Mouse (Mus musculus): ENCODE results near the gene Zfp512b. TPM values are rescaled to one million over a fixed set of nuclear protein-coding genes. Genes with fewer than 3 reads are reported as not detected.

The Zfp512b gene
- polyA plus RNA-seq, 1 experiment from 2014 or later, result 37.8 TPM

DNA sequence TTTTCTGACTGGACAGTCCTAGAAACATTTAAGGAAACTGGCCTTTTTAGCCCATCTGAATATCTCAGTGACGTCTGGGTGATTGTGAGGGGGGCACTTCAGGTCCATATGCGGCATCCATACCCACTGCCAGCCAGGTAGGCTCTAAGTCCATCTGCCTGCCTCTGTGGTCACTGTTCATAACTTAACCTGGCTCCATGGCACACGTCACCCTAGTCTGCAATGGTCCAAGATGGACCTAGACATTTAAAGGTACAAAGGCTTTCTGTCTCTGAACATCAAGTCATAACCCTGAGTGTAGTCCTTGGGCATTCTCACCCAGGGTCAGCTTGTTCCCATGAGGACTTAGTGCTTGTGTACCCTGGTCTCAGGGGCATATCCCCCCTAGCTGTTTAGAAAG is 25.3 kb downstream of the Zfp512b start:
- no peak overlapping the region for H3K4me3 ChIP-seq (ENCODE audit: low read length)
- ATAC-seq (ENCODE audit: low FRiP score, low TSS enrichment), result no peak
- H3K4me2 ChIP-seq (replicated peaks; ENCODE audit: low read depth, low read length), result no peak overlapping the region
- WGBS, result 84% methylated on average over 3 of the region's 3 CpGs
- no peaks in the 10 kb centered on the region for H3K36me3 ChIP-seq (ENCODE audit: insufficient read depth, low read length)
- H3K9me3 ChIP-seq (ENCODE audit: low read length), result no peaks in the 10 kb centered on the region
- H3K9ac ChIP-seq (replicated peaks; ENCODE audit: low read length), result no peak overlapping the region
- no peaks in the 10 kb centered on the region for H3K27me3 ChIP-seq (ENCODE audit: insufficient read depth, low read length)
- no peaks in the 10 kb centered on the region for H3K4me1 ChIP-seq (ENCODE audit: insufficient read depth, low read length)
- no peak overlapping the region for H3K27ac ChIP-seq (ENCODE audit: low read length)

DNA sequence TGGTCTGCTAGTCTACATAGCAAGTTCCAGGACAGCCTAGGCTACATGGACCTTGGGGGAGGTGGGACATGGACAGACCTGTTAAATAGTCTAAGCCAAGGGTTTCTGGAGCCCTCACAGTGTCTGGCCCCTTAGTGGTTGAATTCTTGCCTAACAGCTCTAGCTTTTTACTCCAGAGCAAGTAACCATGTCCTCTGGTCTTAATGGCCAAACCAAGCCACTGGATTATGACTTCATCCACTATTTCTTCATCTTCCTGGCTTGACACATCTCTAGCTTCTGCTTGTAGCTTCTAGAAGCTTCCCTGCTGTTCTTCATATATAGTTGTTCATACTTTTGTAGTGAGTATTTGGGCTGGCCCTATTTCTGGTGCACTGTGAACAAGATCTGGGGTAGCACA is 38.8 kb downstream of the Zfp512b start:
- ATAC-seq (ENCODE audit: low FRiP score, low TSS enrichment), result no peak
- H3K9ac ChIP-seq (replicated peaks; ENCODE audit: low read length), result no peak overlapping the region
- no peak overlapping the region for H3K27ac ChIP-seq (ENCODE audit: low read length)

GRCm38 (mm10) chr2:181550233-181550632 is 42.4 kb downstream of the Zfp512b start:
- H3K27me3 ChIP-seq (ENCODE audit: insufficient read depth, low read length), result no peaks in the 10 kb centered on the region
- H3K4me2 ChIP-seq (replicated peaks; ENCODE audit: low read depth, low read length), result no peak overlapping the region
- H3K9me3 ChIP-seq (ENCODE audit: low read length), result no peaks in the 10 kb centered on the region
- no peaks in the 10 kb centered on the region for H3K4me1 ChIP-seq (ENCODE audit: insufficient read depth, low read length)
- H3K4me3 ChIP-seq (ENCODE audit: low read length), result no peak overlapping the region
- no peak overlapping the region for H3K27ac ChIP-seq (ENCODE audit: low read length)
- H3K9ac ChIP-seq (replicated peaks; ENCODE audit: low read length), result no peak overlapping the region
- 96% methylated on average over 2 of the region's 2 CpGs for WGBS
- ATAC-seq (ENCODE audit: low FRiP score, low TSS enrichment), result no peak
- H3K36me3 ChIP-seq (ENCODE audit: insufficient read depth, low read length), result peaks cover 51% of the 10 kb centered on the region

More for the DNA sequence above, 38.8 kb downstream of the Zfp512b start:
- Histone ChIP-seq H3K36me3 (ENCODE audit: insufficient read depth, low read length) (peaks cover 39% of the 10 kb centered on the region), H3K27me3 (ENCODE audit: insufficient read depth, low read length) (no peaks in the 10 kb centered on the region), H3K4me1 (ENCODE audit: insufficient read depth, low read length) (no peaks in the 10 kb centered on the region), H3K9me3 (ENCODE audit: low read length) (no peaks in the 10 kb centered on the region), H3K4me3 (ENCODE audit: low read length) (no peak overlapping the region), H3K4me2 (replicated peaks; ENCODE audit: low read depth, low read length) (no peak overlapping the region)

DNA sequence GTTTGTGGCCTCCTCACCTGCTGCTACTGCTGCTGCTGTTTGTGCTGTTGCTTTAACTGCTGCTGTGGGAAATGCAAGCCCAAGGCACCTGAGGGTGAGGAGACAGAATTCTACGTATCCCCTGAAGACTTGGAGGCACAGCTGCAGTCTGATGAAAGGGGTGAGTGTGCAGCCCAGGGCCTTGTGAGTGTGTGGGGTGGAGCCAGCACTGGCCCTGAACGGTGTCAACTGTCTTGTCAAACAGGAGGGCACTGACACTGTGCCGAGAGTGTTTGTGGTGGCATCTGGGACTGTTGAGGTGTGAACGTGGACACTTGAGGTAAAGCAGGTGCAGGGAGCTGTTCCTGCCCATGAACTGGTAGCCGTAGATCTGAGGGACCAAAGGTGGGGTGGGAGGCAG is 43.9 kb downstream of the Zfp512b start:
- Histone ChIP-seq H3K9me3 (ENCODE audit: low read length) (no peaks in the 10 kb centered on the region), H3K4me1 (ENCODE audit: insufficient read depth, low read length) (no peaks in the 10 kb centered on the region), H3K27me3 (ENCODE audit: insufficient read depth, low read length) (no peaks in the 10 kb centered on the region), H3K27ac (ENCODE audit: low read length) (no peak overlapping the region), H3K4me3 (ENCODE audit: low read length) (no peak overlapping the region), H3K4me2 (replicated peaks; ENCODE audit: low read depth, low read length) (no peak overlapping the region), H3K9ac (replicated peaks; ENCODE audit: low read length) (no peak overlapping the region), H3K36me3 (ENCODE audit: insufficient read depth, low read length) (peaks cover 48% of the 10 kb centered on the region)
- peak; percentile 70 for ATAC-seq (ENCODE audit: low FRiP score, low TSS enrichment)
- 57% methylated on average over 5 of the region's 5 CpGs for WGBS

- Histone ChIP-seq H3K9me3 (ENCODE audit: low read length) (no peaks in the 10 kb centered on the region), H3K4me1 (ENCODE audit: insufficient read depth, low read length) (no peaks in the 10 kb centered on the region), H3K27me3 (ENCODE audit: insufficient read depth, low read length) (no peaks in the 10 kb centered on the region), H3K9ac (replicated peaks; ENCODE audit: low read length) (no peak overlapping the region), H3K4me3 (ENCODE audit: low read length) (no peak overlapping the region), H3K36me3 (ENCODE audit: insufficient read depth, low read length) (peaks cover 48% of the 10 kb centered on the region), H3K27ac (ENCODE audit: low read length) (no peak overlapping the region), H3K4me2 (replicated peaks; ENCODE audit: low read depth, low read length) (no peak overlapping the region)
- 74% methylated on average over 1 of the region's 1 CpGs for WGBS
- ATAC-seq (ENCODE audit: low FRiP score, low TSS enrichment), result no peak
Observed at GRCm38 (mm10) chr2:181548227-181548626, 44.4 kb downstream of the Zfp512b start.

DNA sequence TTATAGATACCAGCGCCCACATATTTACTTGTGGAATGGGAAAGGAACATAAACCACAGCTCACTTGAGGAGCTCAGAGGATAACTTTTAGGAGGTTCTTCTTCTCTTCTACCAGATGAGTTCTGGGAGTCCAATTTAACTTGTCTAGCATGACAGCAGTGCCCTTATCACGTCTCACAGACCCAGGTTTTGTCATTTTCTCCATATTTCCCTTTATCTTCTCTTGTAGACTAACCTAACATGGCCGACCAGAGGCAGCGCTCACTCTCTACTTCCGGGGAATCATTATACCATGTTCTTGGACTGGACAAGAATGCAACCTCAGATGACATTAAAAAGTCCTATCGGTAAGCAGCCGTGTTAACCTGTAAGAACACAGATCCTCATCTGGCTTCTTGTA is 46.5 kb downstream of the Zfp512b start:
- no peak for ATAC-seq (ENCODE audit: low FRiP score, low TSS enrichment)
- H3K9me3 ChIP-seq (ENCODE audit: low read length), result no peaks in the 10 kb centered on the region
- 94% methylated on average over 7 of the region's 7 CpGs for WGBS
- peaks cover 34% of the 10 kb centered on the region for H3K36me3 ChIP-seq (ENCODE audit: insufficient read depth, low read length)
- no peaks in the 10 kb centered on the region for H3K27me3 ChIP-seq (ENCODE audit: insufficient read depth, low read length)
- H3K9ac ChIP-seq (replicated peaks; ENCODE audit: low read length), result no peak overlapping the region
- no peak overlapping the region for H3K4me2 ChIP-seq (replicated peaks; ENCODE audit: low read depth, low read length)
- H3K4me1 ChIP-seq (ENCODE audit: insufficient read depth, low read length), result no peaks in the 10 kb centered on the region
- no peak overlapping the region for H3K4me3 ChIP-seq (ENCODE audit: low read length)
- no peak overlapping the region for H3K27ac ChIP-seq (ENCODE audit: low read length)

DNA sequence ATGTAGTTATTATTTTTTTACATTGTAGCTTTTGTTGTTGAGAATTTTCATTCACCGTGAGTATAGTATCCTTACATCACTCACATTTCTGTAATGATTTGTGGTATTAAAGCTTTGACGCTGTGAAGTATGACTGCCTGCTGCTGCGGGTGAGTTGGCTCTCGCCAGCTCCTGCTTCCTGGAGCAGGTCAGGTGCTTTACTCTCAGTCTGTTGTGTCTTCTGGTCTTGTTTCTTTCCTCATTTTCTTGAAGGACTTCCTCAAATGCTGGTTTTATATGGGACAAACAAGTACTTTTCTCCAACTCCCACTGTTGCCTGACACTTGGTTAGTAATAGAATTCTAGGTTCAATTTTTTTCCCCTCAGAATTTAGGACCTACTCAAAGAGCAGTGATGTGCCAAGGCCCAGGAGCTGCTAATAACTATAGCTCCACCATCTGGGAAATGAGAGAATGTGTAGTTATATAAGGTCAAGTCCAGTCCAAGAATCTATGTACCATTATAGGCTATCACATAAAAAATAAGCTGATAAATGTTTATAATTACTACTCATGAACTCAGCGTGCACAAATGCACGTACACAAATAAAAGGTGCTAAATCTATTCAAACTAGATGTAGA is 50.7 kb downstream of the Zfp512b start:
- Histone ChIP-seq H3K4me1 (ENCODE audit: insufficient read depth, low read length) (peaks cover 3% of the 10 kb centered on the region; the same call in 1 of the 2 replicates), H3K9me3 (ENCODE audit: low read length) (no peaks in the 10 kb centered on the region), H3K27me3 (ENCODE audit: insufficient read depth, low read length) (no peaks in the 10 kb centered on the region), H3K4me3 (ENCODE audit: low read length) (no peak overlapping the region), H3K4me2 (replicated peaks; ENCODE audit: low read depth, low read length) (no peak overlapping the region), H3K9ac (replicated peaks; ENCODE audit: low read length) (no peak overlapping the region), H3K27ac (ENCODE audit: low read length) (no peak overlapping the region), H3K36me3 (ENCODE audit: insufficient read depth, low read length) (no peaks in the 10 kb centered on the region)
- ATAC-seq (ENCODE audit: low FRiP score, low TSS enrichment), result no peak
- WGBS, result 87% methylated on average over 6 of the region's 6 CpGs

DNA sequence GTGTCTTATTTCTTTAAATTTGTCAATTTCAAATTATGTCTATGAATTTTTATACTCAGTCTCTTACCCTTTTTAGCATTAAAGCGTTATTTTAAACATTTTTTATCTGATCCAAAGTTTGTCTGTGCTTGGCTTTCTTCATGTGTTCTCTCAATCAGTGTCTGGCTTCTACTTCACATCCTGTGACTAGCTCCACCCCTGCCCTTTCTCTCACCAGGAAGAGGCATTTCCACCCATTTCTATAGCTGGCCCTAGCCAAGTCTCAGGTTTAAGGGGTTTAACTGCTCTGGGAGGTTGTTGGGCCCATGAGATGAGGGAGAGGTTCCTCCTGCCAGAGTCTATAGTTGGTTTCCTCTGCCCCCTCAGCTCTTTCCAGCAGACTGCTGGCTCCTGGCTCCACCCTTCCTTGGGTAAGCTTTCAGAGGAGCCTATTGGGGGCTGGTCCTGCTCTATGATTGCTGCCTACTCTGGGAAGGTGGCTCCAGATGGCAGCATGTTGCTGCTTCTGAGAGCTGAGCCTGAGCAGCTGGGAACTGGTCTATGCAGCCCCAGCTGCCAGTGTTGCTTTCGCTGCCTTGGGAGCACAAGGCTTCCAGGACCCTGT is 55.1 kb downstream of the Zfp512b start:
- ATAC-seq (ENCODE audit: low FRiP score, low TSS enrichment), result peak; percentile 76
- peaks cover 1% of the 10 kb centered on the region; the same call in 1 of the 2 replicates for H3K36me3 ChIP-seq (ENCODE audit: insufficient read depth, low read length)
- no peaks in the 10 kb centered on the region for H3K27me3 ChIP-seq (ENCODE audit: insufficient read depth, low read length)
- H3K9me3 ChIP-seq (ENCODE audit: low read length), result no peaks in the 10 kb centered on the region
- H3K4me3 ChIP-seq (ENCODE audit: low read length), result no peak overlapping the region
- H3K9ac ChIP-seq (replicated peaks; ENCODE audit: low read length), result no peak overlapping the region
- 0 out of 2 replicates have a peak overlapping the region, but pooled peaks have one; percentile 2 for H3K27ac ChIP-seq (ENCODE audit: low read length)
- H3K4me1 ChIP-seq (ENCODE audit: insufficient read depth, low read length), result peaks cover 3% of the 10 kb centered on the region; the same call in 1 of the 2 replicates
- no peak overlapping the region for H3K4me2 ChIP-seq (replicated peaks; ENCODE audit: low read depth, low read length)
- 81% methylated on average over 2 of the region's 2 CpGs for WGBS

DNA sequence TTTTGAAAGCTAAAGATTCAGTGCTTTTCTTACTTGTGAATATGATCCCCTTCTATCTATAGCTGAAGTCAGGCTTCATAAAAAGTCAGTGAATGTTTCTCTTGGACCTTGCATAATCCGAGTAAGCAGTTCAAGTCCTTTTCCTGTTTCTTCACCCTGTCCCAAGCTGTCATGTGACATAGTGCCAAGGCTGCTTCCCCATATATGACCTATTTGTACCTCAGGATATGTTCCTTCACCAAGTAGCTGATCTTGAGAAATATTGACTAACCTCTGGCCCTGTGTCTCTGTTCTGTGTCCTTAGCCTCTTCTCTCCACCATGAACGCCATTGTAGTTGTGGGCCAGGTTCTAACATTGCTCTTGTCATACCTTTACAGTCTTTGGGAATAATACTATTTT is 56.2 kb downstream of the Zfp512b start:
- H3K4me1 ChIP-seq (ENCODE audit: insufficient read depth, low read length), result peaks cover 3% of the 10 kb centered on the region; the same call in 1 of the 2 replicates
- no peak overlapping the region for H3K4me3 ChIP-seq (ENCODE audit: low read length)
- H3K36me3 ChIP-seq (ENCODE audit: insufficient read depth, low read length), result peaks cover 6% of the 10 kb centered on the region; the same call in 1 of the 2 replicates
- H3K4me2 ChIP-seq (replicated peaks; ENCODE audit: low read depth, low read length), result no peak overlapping the region
- no peaks in the 10 kb centered on the region for H3K9me3 ChIP-seq (ENCODE audit: low read length)
- no peak overlapping the region for H3K27ac ChIP-seq (ENCODE audit: low read length)
- no peaks in the 10 kb centered on the region for H3K27me3 ChIP-seq (ENCODE audit: insufficient read depth, low read length)
- no peak for ATAC-seq (ENCODE audit: low FRiP score, low TSS enrichment)
- H3K9ac ChIP-seq (replicated peaks; ENCODE audit: low read length), result no peak overlapping the region
- 78% methylated on average over 2 of the region's 2 CpGs for WGBS

- Histone ChIP-seq H3K36me3 (ENCODE audit: insufficient read depth, low read length) (peaks cover 28% of the 10 kb centered on the region), H3K27me3 (ENCODE audit: insufficient read depth, low read length) (no peaks in the 10 kb centered on the region), H3K4me2 (replicated peaks; ENCODE audit: low read depth, low read length) (no peak overlapping the region), H3K9ac (replicated peaks; ENCODE audit: low read length) (no peak overlapping the region), H3K9me3 (ENCODE audit: low read length) (peaks cover 7% of the 10 kb centered on the region), H3K4me3 (ENCODE audit: low read length) (no peak overlapping the region), H3K4me1 (ENCODE audit: insufficient read depth, low read length) (no peaks in the 10 kb centered on the region), H3K27ac (ENCODE audit: low read length) (no peak overlapping the region)
- no peak for ATAC-seq (ENCODE audit: low FRiP score, low TSS enrichment)
- WGBS, result 96% methylated on average over 3 of the region's 3 CpGs
Observed at GRCm38 (mm10) chr2:181532589-181532988, 60.0 kb downstream of the Zfp512b start.
